Mouse (Mus musculus): ENCODE measurements around the gene Prkrip1. TPM values are rescaled to one million over a fixed set of nuclear protein-coding genes. Genes with fewer than 3 reads are reported as not detected.

Prkrip1 gene
- 62.1 and 63.9 TPM in 2 replicates for polyA plus RNA-seq (2015; fragmentation: Nextera tagmentation; extraction: Ambion mirVana)

- H3K9me3 ChIP-seq (replicated peaks) = no peaks in the 10 kb centered on the region
- H3K27me3 ChIP-seq (replicated peaks) = no peaks in the 10 kb centered on the region
- H3K9ac ChIP-seq (replicated peaks) = peak within 1 kb of the TSS; percentile 93
- H3K4me3 ChIP-seq (replicated peaks) = peak within 1 kb of the TSS; percentile 92
- ATAC-seq (ENCODE audit: low FRiP score) = peak; percentile 87
- H3K4me2 ChIP-seq = peak within 1 kb of the TSS; percentile 90
- under 1% methylated on average over 62 of the region's 62 CpGs for WGBS
- peak within 1 kb of the TSS; percentile 87 for H3K27ac ChIP-seq (replicated peaks)
- peaks cover 16% of the 10 kb centered on the region for H3K4me1 ChIP-seq
- peaks cover 35% of the 10 kb centered on the region for H3K36me3 ChIP-seq
These were observed at the start of gene Prkrip1 for GRCm38 (mm10) chr5:136198474-136199391. Gene Prkrip1, minus strand, starts transcription at chr5:136198963.

- H3K9me3 ChIP-seq (replicated peaks) = no peaks in the 10 kb centered on the region
- no peaks in the 10 kb centered on the region for H3K27me3 ChIP-seq (replicated peaks)
- no peak overlapping the region for H3K9ac ChIP-seq (replicated peaks)
- 57% methylated on average over 6 of the region's 6 CpGs for WGBS
- H3K4me1 ChIP-seq = peaks cover 15% of the 10 kb centered on the region
- H3K36me3 ChIP-seq = no peaks in the 10 kb centered on the region; the same call in 1 of the 2 replicates
- no peak overlapping the region for H3K27ac ChIP-seq (replicated peaks)
- H3K4me2 ChIP-seq = no peak overlapping the region
- ATAC-seq (ENCODE audit: low FRiP score) = no peak
- H3K4me3 ChIP-seq (replicated peaks) = no peak overlapping the region
These were observed 49.7 kb upstream of the Prkrip1 start for GRCm38 (mm10) chr5:136248441-136248840.

GRCm38 (mm10) chr5:136246452-136246838 is 47.7 kb upstream of the Prkrip1 start, which contains the start of gene Sh2b2:
Gene Sh2b2, minus strand, starts transcription at chr5:136246556.
- ATAC-seq (ENCODE audit: low FRiP score) = no peak
- H3K27me3 ChIP-seq (replicated peaks) = no peaks in the 10 kb centered on the region
- no peaks in the 10 kb centered on the region for H3K9me3 ChIP-seq (replicated peaks)

GRCm38 (mm10) chr5:136245541-136246451 is 47.0 kb upstream of the Prkrip1 start:
- peak overlapping the region; percentile 91 for H3K27ac ChIP-seq (replicated peaks)
- no peaks in the 10 kb centered on the region; the same call in 1 of the 2 replicates for H3K36me3 ChIP-seq
- H3K4me2 ChIP-seq = peak overlapping the region; percentile 89
- peaks cover 42% of the 10 kb centered on the region for H3K4me1 ChIP-seq
- WGBS = 16% methylated on average over 15 of the region's 15 CpGs
- H3K27me3 ChIP-seq (replicated peaks) = no peaks in the 10 kb centered on the region
- no peaks in the 10 kb centered on the region for H3K9me3 ChIP-seq (replicated peaks)
- ATAC-seq (ENCODE audit: low FRiP score) = peak; percentile 46
- H3K4me3 ChIP-seq (replicated peaks) = peak overlapping the region; percentile 93
- peak overlapping the region; percentile 89; the same call in 1 of the 2 replicates for H3K9ac ChIP-seq (replicated peaks)

More at GRCm38 (mm10) chr5:136246452-136246838, 47.7 kb upstream of the Prkrip1 start, which contains the start of gene Sh2b2:
- 97% methylated on average over 2 of the region's 2 CpGs for WGBS
- Histone ChIP-seq H3K4me1 (peaks cover 35% of the 10 kb centered on the region), H3K27ac (replicated peaks) (peak within 1 kb of the TSS; percentile 91), H3K9ac (replicated peaks) (peak within 1 kb of the TSS; percentile 89; the same call in 1 of the 2 replicates), H3K4me2 (peak within 1 kb of the TSS; percentile 89), H3K4me3 (replicated peaks) (peak within 1 kb of the TSS; percentile 93), H3K36me3 (no peaks in the 10 kb centered on the region; the same call in 1 of the 2 replicates)

- Histone ChIP-seq H3K27ac (replicated peaks) (peak overlapping the region; percentile 91), H3K36me3 (no peaks in the 10 kb centered on the region), H3K4me2 (peak overlapping the region; percentile 89), H3K9ac (replicated peaks) (peak overlapping the region; percentile 89), H3K27me3 (replicated peaks) (no peaks in the 10 kb centered on the region), H3K9me3 (replicated peaks) (no peaks in the 10 kb centered on the region), H3K4me1 (peaks cover 49% of the 10 kb centered on the region), H3K4me3 (replicated peaks) (peak overlapping the region; percentile 93)
- under 1% methylated on average over 45 of the region's 57 CpGs for WGBS
- ATAC-seq (ENCODE audit: low FRiP score) = peak; percentile 82
These were observed 46.2 kb upstream of the Prkrip1 start for GRCm38 (mm10) chr5:136244762-136245540.

- Histone ChIP-seq H3K4me2 (peak overlapping the region; percentile 89), H3K4me1 (peaks cover 49% of the 10 kb centered on the region), H3K36me3 (no peaks in the 10 kb centered on the region), H3K27ac (replicated peaks) (peak overlapping the region; percentile 91), H3K9me3 (replicated peaks) (no peaks in the 10 kb centered on the region), H3K27me3 (replicated peaks) (no peaks in the 10 kb centered on the region), H3K9ac (replicated peaks) (peak overlapping the region; percentile 89), H3K4me3 (replicated peaks) (peak overlapping the region; percentile 93)
- under 1% methylated on average over 62 of the region's 67 CpGs for WGBS
- peak; percentile 50 for ATAC-seq (ENCODE audit: low FRiP score)
These were observed 45.3 kb upstream of the Prkrip1 start for GRCm38 (mm10) chr5:136243851-136244761.

- 63% methylated on average over 6 of the region's 6 CpGs for WGBS
- Histone ChIP-seq H3K4me3 (replicated peaks) (no peak overlapping the region), H3K4me1 (peaks cover 72% of the 10 kb centered on the region), H3K36me3 (no peaks in the 10 kb centered on the region), H3K9me3 (replicated peaks) (no peaks in the 10 kb centered on the region), H3K27me3 (replicated peaks) (no peaks in the 10 kb centered on the region), H3K9ac (replicated peaks) (no peak overlapping the region; the same call in 1 of the 2 replicates), H3K4me2 (peak overlapping the region; percentile 3; the same call in 1 of the 2 replicates), H3K27ac (replicated peaks) (no peak overlapping the region)
- no peak for ATAC-seq (ENCODE audit: low FRiP score)
These were observed 42.4 kb upstream of the Prkrip1 start for GRCm38 (mm10) chr5:136241161-136241560.

- Histone ChIP-seq H3K4me2 (no peak overlapping the region), H3K36me3 (no peaks in the 10 kb centered on the region), H3K4me3 (replicated peaks) (no peak overlapping the region), H3K9me3 (replicated peaks) (no peaks in the 10 kb centered on the region), H3K27ac (replicated peaks) (no peak overlapping the region), H3K4me1 (peaks cover 68% of the 10 kb centered on the region), H3K27me3 (replicated peaks) (no peaks in the 10 kb centered on the region), H3K9ac (replicated peaks) (no peak overlapping the region)
- ATAC-seq (ENCODE audit: low FRiP score) = no peak
- 37% methylated on average over 1 of the region's 1 CpGs for WGBS
These were observed 41.6 kb upstream of the Prkrip1 start for GRCm38 (mm10) chr5:136240381-136240780.

- H3K9ac ChIP-seq (replicated peaks) = peak overlapping the region; percentile 31
- no peaks in the 10 kb centered on the region for H3K27me3 ChIP-seq (replicated peaks)
- H3K4me2 ChIP-seq = peak overlapping the region; percentile 63
- WGBS = 5% methylated on average over 19 of the region's 19 CpGs
- ATAC-seq (ENCODE audit: low FRiP score) = 0 out of 2 replicates have a peak, but pooled peaks have one; percentile 22
- peaks cover 70% of the 10 kb centered on the region for H3K4me1 ChIP-seq
- H3K36me3 ChIP-seq = no peaks in the 10 kb centered on the region
- no peak overlapping the region for H3K27ac ChIP-seq (replicated peaks)
- H3K4me3 ChIP-seq (replicated peaks) = peak overlapping the region; percentile 35
- no peaks in the 10 kb centered on the region for H3K9me3 ChIP-seq (replicated peaks)
These were observed 38.8 kb upstream of the Prkrip1 start for GRCm38 (mm10) chr5:136237607-136238006.

GRCm38 (mm10) chr5:136236611-136237010 is 37.8 kb upstream of the Prkrip1 start:
- Histone ChIP-seq H3K9ac (replicated peaks) (no peak overlapping the region), H3K36me3 (peaks cover 4% of the 10 kb centered on the region; the same call in 1 of the 2 replicates), H3K4me1 (peaks cover 60% of the 10 kb centered on the region), H3K27me3 (replicated peaks) (no peaks in the 10 kb centered on the region), H3K4me3 (replicated peaks) (no peak overlapping the region), H3K4me2 (no peak overlapping the region), H3K9me3 (replicated peaks) (no peaks in the 10 kb centered on the region), H3K27ac (replicated peaks) (no peak overlapping the region)
- ATAC-seq (ENCODE audit: low FRiP score) = no peak
- WGBS = 76% methylated on average over 5 of the region's 5 CpGs
